Mouse (Mus musculus) G1E (cell line): ENCODE results near the gene Pemt.

Experiments
- CTCF ChIP-seq: IDR thresholded peaks from 2 replicates; pipeline ENCODE4 v1.5.1; 2012; ENCODE audit warnings: low read depth, low read length, inconsistent platforms, mixed read lengths
- GATA1 ChIP-seq: IDR thresholded peaks from 2 replicates; pipeline ENCODE4 v1.6.1; 2012; ENCODE audit warnings: borderline replicate concordance, low read length, inconsistent platforms, mixed read lengths
- TAL1 ChIP-seq: conservative IDR thresholded peaks from 2 replicates; pipeline ENCODE4 v1.6.1; 2012; ENCODE audit warnings: low read depth, low read length, inconsistent platforms, mixed read lengths

- TF ChIP-seq CTCF = no peak
- no peak for TF ChIP-seq GATA1
- TF ChIP-seq TAL1 = no peak
These were observed 12.0 kb downstream of the Pemt start for GRCm38 (mm10) chr11:60034293-60034692.
